Mouse (Mus musculus) neural tube, embryonic 14.5 days (tissue): ENCODE results near the gene Dnajc7. TPM values are rescaled to one million over a fixed set of nuclear protein-coding genes. Genes with fewer than 3 reads are reported as not detected.

ENCODE experiments used
- ATAC-seq: fragments of 200-750 bp; cut with Nextera tagmentation; 2 replicates; pipeline ENCODE4 v1.8.0; 2017; ENCODE audit warnings: low read depth, mild to moderate bottlenecking, moderate TSS enrichment, moderate library complexity
- H3K27ac ChIP-seq: fragments of 300-500 bp; sonication (generic); 2 replicates; pipeline ENCODE4 v1.5.1; 2014; ENCODE audit warnings: low read depth, mild to moderate bottlenecking, control low read depth, low read length, moderate library complexity, mixed read lengths
- H3K27me3 ChIP-seq: fragments of 300-500 bp; sonication (generic); 2 replicates; pipeline ENCODE4 v1.6.1; 2014; ENCODE audit warnings: low read length; ENCODE audit not compliant: control insufficient read depth, insufficient read depth
- H3K36me3 ChIP-seq: fragments of 300-500 bp; sonication (generic); 2 replicates; pipeline ENCODE4 v1.6.1; 2014; ENCODE audit warnings: low read length, mixed read lengths; ENCODE audit not compliant: control insufficient read depth, insufficient read depth
- H3K4me1 ChIP-seq: fragments of 300-500 bp; sonication (generic); 2 replicates; pipeline ENCODE4 v1.6.1; 2014; ENCODE audit warnings: low read length; ENCODE audit not compliant: control insufficient read depth, insufficient read depth
- H3K4me2 ChIP-seq: fragments of 300-500 bp; sonication (generic); 2 replicates; pipeline ENCODE4 v1.6.1; 2014; ENCODE audit warnings: mild to moderate bottlenecking, low read depth, low read length, control low read depth
- H3K4me3 ChIP-seq: fragments of 300-500 bp; sonication (generic); 2 replicates; pipeline ENCODE4 v1.5.1; 2014; ENCODE audit warnings: low read depth, low read length, control low read depth, mixed read lengths
- H3K9ac ChIP-seq: fragments of 300-500 bp; sonication (generic); replicated peaks from 2 replicates; pipeline ENCODE4 v1.6.1; 2014; ENCODE audit warnings: low read depth, mild to moderate bottlenecking, control low read depth, low read length, mixed read lengths
- H3K9me3 ChIP-seq: fragments of 300-500 bp; sonication (generic); 2 replicates; pipeline ENCODE4 v1.6.1; 2016; ENCODE audit warnings: low read length; ENCODE audit not compliant: control insufficient read depth
- WGBS: fragments of 180-500 bp; shearing (Covaris S2); extraction: QIAGEN DNeasy Blood & Tissue Kit; methylation state at CpG from one replicate; pipeline ENCODE4 v1.1.7; 2014; 5-methylcytosine and 5-hydroxymethylcytosine counted together
- polyA plus RNA-seq: library from polyadenylated mRNA; unstranded; fragments of >200 nt; fragmentation: Nextera tagmentation; extraction: Ambion mirVana; gene quantifications from 2 replicates; pipeline ENCODE4 v1.2.1, GENCODE M21; 2014

Dnajc7 gene
- polyA plus RNA-seq, 1 experiment from 2014 or later: 109 TPM

DNA sequence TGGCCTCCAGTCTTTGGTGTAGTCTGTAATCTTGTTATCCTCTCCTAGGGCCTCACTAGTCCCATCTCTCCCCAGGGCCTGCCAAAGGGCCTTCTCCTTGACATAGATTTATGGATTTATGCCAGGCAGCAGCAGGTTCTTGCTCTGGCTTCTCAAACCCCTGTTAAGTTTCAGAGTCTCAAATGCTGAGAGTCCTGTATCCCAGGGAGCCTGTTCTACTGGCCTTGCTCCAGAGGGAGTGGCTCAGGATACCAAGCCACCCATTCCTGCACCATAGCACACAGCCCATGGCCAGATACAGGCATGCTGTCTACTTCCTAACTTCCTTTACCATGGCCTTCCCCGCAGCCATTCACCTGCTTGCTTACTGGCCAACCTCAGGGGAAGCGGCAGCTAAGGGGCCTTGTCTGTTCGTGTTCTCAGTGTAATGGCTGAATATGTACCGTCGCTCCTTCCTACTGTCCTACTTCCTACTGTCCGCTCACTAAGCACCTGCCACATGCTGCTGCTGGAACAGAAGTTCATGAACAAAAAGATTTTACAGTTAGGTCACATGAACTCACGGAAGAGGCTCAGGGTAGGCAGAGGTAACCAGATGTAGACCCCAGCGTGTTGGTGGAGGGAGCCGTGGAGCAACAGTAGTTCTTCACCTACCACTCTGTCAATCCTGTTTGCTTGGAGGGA lies 40.7 kb downstream of the Dnajc7 start:
- Histone ChIP-seq H3K9me3 (no peaks in the 10 kb centered on the region), H3K27me3 (no peaks in the 10 kb centered on the region), H3K27ac (no peak overlapping the region), H3K4me1 (no peaks in the 10 kb centered on the region), H3K36me3 (peaks cover 40% of the 10 kb centered on the region), H3K9ac (no peak overlapping the region), H3K4me2 (no peak overlapping the region), H3K4me3 (no peak overlapping the region)
- 90% methylated on average over 9 of the region's 9 CpGs for WGBS
- no peak for ATAC-seq

- Histone ChIP-seq H3K36me3 (peaks cover 28% of the 10 kb centered on the region), H3K9me3 (no peaks in the 10 kb centered on the region), H3K27me3 (no peaks in the 10 kb centered on the region), H3K4me2 (no peak overlapping the region), H3K9ac (no peak overlapping the region), H3K27ac (no peak overlapping the region), H3K4me3 (no peak overlapping the region), H3K4me1 (no peaks in the 10 kb centered on the region)
- ATAC-seq: no peak
- 75% methylated on average over 8 of the region's 8 CpGs for WGBS
Measured at GRCm38 (mm10) chr11:100577852-100578599, 41.9 kb downstream of the Dnajc7 start.

DNA sequence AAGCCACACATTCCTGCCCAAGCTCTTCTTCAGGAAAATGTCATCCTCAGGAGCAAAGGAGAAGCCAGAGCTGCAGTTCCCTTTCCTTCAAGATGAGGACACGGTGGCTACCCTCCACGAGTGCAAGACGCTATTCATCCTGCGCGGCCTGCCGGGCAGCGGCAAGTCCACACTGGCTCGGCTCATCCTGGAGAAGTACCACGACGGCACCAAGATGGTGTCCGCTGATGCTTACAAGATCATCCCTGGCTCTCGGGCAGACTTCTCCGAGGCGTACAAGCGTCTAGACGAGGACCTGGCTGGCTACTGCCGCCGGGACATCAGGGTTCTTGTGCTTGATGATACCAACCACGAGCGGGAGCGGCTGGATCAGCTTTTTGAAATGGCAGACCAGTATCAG lies 43.7 kb downstream of the Dnajc7 start:
- WGBS: 70% methylated on average over 21 of the region's 21 CpGs
- ATAC-seq: no peak

DNA sequence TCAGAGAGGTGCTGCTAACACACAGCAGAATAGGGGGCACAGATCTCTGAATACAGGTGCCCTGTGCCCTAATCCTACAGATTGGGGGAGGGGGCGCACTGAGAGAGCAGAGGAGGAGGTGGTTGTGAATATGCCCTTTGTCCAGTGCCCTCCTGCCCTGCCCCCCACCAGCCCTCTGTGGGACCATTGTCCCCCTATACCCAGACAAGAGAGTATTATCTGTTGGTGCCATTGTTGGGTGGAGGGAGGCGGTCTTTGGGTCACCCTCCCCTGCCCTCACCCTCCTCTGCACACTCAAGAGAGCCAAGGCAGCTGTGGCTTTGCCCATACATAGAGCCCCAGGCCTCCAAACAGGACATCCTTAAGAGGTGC lies 44.5 kb downstream of the Dnajc7 start:
- ATAC-seq: peak; percentile 18; the same call in 1 of the 2 replicates
- 15% methylated on average over 2 of the region's 2 CpGs for WGBS
- no peaks in the 10 kb centered on the region for H3K9me3 ChIP-seq
- H3K4me1 ChIP-seq: peaks cover 6% of the 10 kb centered on the region; the same call in 1 of the 2 replicates
- H3K36me3 ChIP-seq: peaks cover 7% of the 10 kb centered on the region; the same call in 1 of the 2 replicates
- peak overlapping the region; percentile 49; the same call in 1 of the 2 replicates for H3K27ac ChIP-seq
- no peaks in the 10 kb centered on the region for H3K27me3 ChIP-seq
- peak overlapping the region; percentile 71 for H3K4me2 ChIP-seq
- peak overlapping the region; percentile 60 for H3K9ac ChIP-seq
- H3K4me3 ChIP-seq: peak overlapping the region; percentile 49

More for the DNA sequence above, 43.7 kb downstream of the Dnajc7 start:
- Histone ChIP-seq H3K4me3 (no peak overlapping the region), H3K4me2 (0 out of 2 replicates have a peak overlapping the region, but pooled peaks have one; percentile 6), H3K27ac (no peak overlapping the region), H3K36me3 (peaks cover 12% of the 10 kb centered on the region; the same call in 1 of the 2 replicates), H3K4me1 (no peaks in the 10 kb centered on the region), H3K9me3 (no peaks in the 10 kb centered on the region), H3K9ac (no peak overlapping the region), H3K27me3 (no peaks in the 10 kb centered on the region)

DNA sequence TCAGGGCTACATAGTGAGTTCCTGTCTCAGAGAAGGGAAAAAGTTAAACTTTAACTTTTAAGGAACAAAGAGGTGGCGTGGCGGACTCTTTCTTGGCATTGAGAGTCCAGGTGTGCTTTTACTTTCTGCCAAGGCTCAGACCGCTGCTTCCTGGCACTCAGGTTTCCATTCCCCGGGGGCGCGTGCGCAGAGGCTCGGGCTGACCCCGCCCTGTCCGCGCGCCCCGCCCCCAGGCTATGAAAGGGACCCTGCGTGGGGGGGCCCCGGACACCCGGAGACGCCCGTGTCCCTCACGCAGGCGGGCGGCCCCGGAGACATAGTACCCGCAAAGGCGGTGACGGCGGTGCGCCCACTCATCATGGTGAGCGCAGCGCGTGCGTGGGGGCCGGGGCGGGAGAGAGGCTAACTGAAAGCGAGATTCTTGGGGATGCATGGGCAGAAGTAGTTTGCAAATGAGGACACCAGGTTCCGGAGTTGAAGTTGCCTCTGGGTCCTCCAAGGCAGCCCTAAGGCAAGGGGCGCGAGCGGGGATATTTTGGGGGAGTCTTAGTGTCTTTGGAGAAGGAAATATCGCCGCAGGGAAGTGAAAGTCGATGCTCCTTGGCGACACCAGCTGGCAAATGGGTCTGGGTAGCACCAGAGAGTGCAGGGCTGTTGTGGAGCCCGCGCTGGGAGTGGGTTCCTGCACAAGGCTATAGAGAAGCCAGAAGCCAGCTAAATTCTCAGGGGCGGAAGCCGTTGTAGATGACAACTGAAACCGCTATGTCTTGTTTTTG lies 45.1 kb downstream of the Dnajc7 start, which contains the start of gene Cnp:
Gene Cnp, plus strand, starts transcription at position 197 of the 776 bp plus-strand sequence.
- peak within 1 kb of the TSS; percentile 49; the same call in 1 of the 2 replicates for H3K27ac ChIP-seq
- peak; percentile 75; the same call in 1 of the 2 replicates for ATAC-seq
- peak within 1 kb of the TSS; percentile 60 for H3K9ac ChIP-seq
- peak within 1 kb of the TSS; percentile 71 for H3K4me2 ChIP-seq
- H3K9me3 ChIP-seq: no peaks in the 10 kb centered on the region
- no peaks in the 10 kb centered on the region for H3K27me3 ChIP-seq
- peaks cover 6% of the 10 kb centered on the region; the same call in 1 of the 2 replicates for H3K4me1 ChIP-seq
- H3K36me3 ChIP-seq: peaks cover 7% of the 10 kb centered on the region; the same call in 1 of the 2 replicates
- H3K4me3 ChIP-seq: peak within 1 kb of the TSS; percentile 49
- 1% methylated on average over 47 of the region's 47 CpGs for whole genome bisulfite sequencing

DNA sequence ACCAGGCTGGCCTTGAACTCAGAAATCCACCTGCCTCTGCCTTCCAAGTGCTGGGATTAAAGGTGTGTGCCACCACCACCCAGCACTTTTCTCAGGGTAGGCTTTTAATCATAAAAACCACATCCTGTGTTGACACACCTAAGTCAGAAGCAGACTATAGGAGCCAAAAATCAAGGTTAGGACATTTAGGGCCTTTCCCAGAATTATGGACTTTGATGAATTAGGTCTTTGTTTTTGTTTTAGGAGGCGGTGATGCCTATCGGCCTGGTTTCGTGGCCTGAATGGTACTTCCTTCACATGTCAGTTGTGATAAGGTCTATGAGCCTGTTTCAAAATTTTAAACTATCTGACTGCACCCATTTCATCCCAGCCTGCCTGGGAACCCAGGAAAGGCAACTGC lies 45.8 kb downstream of the Dnajc7 start:
- Histone ChIP-seq H3K9me3 (no peaks in the 10 kb centered on the region), H3K27ac (no peak overlapping the region), H3K4me2 (no peak overlapping the region), H3K36me3 (peaks cover 7% of the 10 kb centered on the region; the same call in 1 of the 2 replicates), H3K4me3 (no peak overlapping the region), H3K4me1 (peaks cover 6% of the 10 kb centered on the region; the same call in 1 of the 2 replicates), H3K27me3 (no peaks in the 10 kb centered on the region), H3K9ac (no peak overlapping the region)
- WGBS: 90% methylated on average over 3 of the region's 3 CpGs
- no peak for ATAC-seq

- Histone ChIP-seq H3K27ac (no peak overlapping the region), H3K9me3 (no peaks in the 10 kb centered on the region), H3K4me1 (peaks cover 6% of the 10 kb centered on the region; the same call in 1 of the 2 replicates), H3K9ac (peak overlapping the region; percentile 37), H3K4me3 (peak overlapping the region; percentile 6; the same call in 1 of the 2 replicates), H3K36me3 (no peaks in the 10 kb centered on the region), H3K4me2 (peak overlapping the region; percentile 42), H3K27me3 (no peaks in the 10 kb centered on the region)
- peak; percentile 16; the same call in 1 of the 2 replicates for ATAC-seq
- 7% methylated on average over 16 of the region's 16 CpGs for WGBS
Measured at GRCm38 (mm10) chr11:100571202-100571567, 48.8 kb downstream of the Dnajc7 start.

- no peaks in the 10 kb centered on the region for H3K9me3 ChIP-seq
- ATAC-seq: peak; percentile 70; the same call in 1 of the 2 replicates
- 11% methylated on average over 8 of the region's 8 CpGs for WGBS
- peak overlapping the region; percentile 6; the same call in 1 of the 2 replicates for H3K4me3 ChIP-seq
- peak overlapping the region; percentile 37 for H3K9ac ChIP-seq
- no peak overlapping the region for H3K27ac ChIP-seq
- H3K36me3 ChIP-seq: no peaks in the 10 kb centered on the region
- no peaks in the 10 kb centered on the region for H3K27me3 ChIP-seq
- peaks cover 6% of the 10 kb centered on the region; the same call in 1 of the 2 replicates for H3K4me1 ChIP-seq
- peak overlapping the region; percentile 42 for H3K4me2 ChIP-seq
Measured at GRCm38 (mm10) chr11:100570430-100571201, 49.4 kb downstream of the Dnajc7 start.
